Mouse (Mus musculus) spleen, adult 12 weeks (tissue): ENCODE data around the gene Lekr1.
"Not testable (repeated sequence)": the region's sequence is repeated elsewhere in the genome, so short reads cannot be mapped to it uniquely, and the experiment has no call there.

Experiments
- DNase-seq: peaks from one replicate; pipeline ENCODE4 v3.0.0; 2022; ENCODE audit warnings: low spot score

Lekr1 gene

DNA sequence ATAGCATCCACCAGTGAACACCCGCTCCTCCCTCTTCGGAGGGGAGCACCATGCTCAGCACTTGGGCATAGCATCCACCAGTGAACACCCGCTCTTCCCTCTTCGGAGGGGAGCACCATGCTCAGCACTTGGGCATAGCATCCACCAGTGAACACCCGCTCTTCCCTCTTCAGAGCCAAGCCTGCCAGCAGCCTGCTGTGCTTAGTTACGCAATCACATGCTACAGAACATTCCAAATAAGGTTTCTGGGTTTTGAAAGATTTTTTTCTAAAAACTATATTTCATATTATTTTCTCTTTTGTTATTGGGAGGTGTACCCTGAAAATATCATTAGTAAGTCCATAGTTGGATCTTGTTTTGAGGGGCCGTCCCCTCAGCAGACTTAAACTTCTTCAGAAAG is 103.6 kb downstream of the Lekr1 start:
- not testable (repeated sequence) for DNase-seq

DNA sequence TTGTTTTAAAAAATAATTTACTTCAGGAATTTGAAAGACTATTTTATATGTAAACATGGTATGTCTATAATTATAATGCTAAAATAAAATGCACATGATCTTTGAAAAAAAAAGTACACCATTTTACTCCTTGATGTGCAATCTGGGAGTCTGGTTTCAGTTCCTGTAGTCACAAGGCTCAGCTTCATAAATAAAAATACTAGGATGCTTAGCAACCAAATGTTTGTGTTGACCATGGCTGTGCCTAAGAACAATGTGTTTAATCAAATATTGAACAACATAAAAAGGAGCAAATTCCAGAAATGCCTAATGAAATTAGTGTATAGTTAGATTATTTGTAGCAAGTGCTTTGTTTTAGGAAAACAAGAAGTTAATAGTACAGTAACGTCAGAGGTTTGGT is 107.9 kb downstream of the Lekr1 start:
- DNase-seq, result no peak

GRCm38 (mm10) chr3:65775096-65775495 is 109.1 kb downstream of the Lekr1 start:
- no peak for DNase-seq

DNA sequence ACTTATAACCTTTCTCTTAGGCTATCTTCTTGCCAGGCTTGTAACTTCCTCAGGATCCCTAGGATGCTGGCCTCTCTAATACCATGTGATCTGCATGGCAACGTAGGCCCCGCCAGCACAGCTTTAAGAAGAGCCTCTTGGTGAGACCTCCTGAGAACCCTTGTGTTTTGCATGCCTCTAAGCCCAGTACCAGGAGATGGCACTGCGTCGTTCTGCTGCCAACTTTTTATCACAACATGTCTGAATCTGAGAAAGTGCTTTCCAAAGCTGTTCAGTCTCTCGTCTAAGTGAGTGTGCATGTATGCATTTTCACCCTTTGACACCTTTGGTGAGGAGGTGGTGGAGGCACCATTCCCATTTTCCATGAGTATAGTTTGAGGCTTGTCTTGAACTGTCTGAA is 116.2 kb downstream of the Lekr1 start:
- DNase-seq, result no peak

- DNase-seq, result no peak
Observed at GRCm38 (mm10) chr3:65790076-65790685, 124.2 kb downstream of the Lekr1 start.

- no peak for DNase-seq
Observed at GRCm38 (mm10) chr3:65793561-65793960, 127.5 kb downstream of the Lekr1 start.

DNA sequence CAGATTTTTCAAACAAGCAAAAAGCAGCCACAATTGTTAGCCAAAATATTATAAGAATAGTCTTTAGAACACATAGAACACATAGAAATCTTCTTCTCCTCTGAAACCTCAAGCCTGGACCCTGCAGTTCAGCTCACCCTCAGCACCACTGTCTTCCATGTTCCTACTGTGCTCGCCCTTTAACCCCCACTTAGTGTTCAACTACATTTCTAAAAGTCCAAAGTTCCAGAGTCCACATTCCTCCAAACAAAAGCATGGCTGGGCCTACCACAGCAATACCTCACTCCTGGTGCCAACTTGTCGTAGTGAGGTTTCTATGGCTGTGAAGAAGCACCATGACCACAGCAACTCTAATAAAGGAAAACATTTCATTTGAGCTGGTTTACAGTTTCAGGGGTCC is 128.7 kb downstream of the Lekr1 start:
- no peak for DNase-seq

GRCm38 (mm10) chr3:65797345-65798137 is 131.5 kb downstream of the Lekr1 start:
- no peak for DNase-seq

GRCm38 (mm10) chr3:65800962-65801361 is 134.9 kb downstream of the Lekr1 start:
- DNase-seq, result no peak

DNA sequence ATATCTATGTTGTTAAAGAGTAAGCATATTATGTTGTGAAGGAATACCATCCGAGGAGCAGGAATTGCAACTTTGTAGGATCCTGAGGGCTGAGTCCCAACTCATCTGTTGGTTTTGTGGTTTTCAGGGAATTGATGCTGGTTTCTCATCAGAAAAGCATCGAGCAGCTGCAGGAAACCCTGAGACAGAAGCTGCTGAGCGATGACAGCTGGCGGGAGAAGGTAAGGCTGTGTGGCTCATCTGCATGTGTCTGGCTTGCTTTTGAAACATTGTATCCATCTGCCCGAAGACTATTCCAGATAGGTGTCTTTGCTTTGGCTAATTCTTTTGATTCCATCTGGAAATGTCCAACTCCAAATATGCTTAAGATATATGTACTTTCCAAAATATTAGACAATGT is 136.2 kb downstream of the Lekr1 start:
- DNase-seq, result no peak

- DNase-seq, result no peak
Observed at GRCm38 (mm10) chr3:65802868-65803267, 136.8 kb downstream of the Lekr1 start.

DNA sequence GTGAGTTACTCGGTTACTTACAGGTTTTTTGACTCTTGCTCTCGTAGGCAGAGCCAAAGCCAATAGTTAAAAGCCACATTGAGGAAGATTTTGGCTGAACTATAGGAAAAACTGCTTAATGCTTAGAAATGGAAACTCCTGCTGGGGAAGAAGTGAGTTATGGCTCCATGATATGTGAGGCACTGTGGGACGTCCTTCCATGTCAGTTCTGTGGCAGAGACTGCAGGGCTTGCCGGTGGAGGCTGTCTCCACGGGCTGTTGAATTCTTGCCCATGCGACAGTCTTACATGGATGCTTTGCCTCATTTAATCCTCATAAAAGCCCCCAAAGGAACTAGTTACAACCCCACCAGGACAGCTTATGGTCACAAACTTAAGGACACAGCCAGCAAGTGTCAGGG is 148.9 kb downstream of the Lekr1 start:
- no peak for DNase-seq

DNA sequence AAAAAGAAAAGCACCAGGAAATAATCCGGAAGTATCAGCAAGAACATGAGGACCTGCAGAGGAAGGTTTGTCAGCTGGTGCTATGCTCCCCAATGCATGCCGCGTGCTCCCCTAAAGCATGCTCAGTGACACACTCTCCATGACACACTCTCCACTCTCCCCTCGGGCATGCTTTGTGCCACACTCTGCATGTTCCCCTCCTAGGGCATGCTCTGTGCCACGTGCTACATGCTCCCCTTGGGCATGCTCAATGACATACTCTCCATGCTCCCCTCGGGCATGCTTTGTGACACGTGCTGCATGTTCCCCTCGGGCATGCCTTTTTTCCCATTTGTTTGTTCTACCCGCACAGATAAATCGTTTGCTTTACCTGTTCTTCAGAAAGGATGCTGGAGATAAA is 150.0 kb downstream of the Lekr1 start:
- no peak for DNase-seq

- DNase-seq, result no peak
Observed at GRCm38 (mm10) chr3:65818597-65818996, 152.6 kb downstream of the Lekr1 start.

DNA sequence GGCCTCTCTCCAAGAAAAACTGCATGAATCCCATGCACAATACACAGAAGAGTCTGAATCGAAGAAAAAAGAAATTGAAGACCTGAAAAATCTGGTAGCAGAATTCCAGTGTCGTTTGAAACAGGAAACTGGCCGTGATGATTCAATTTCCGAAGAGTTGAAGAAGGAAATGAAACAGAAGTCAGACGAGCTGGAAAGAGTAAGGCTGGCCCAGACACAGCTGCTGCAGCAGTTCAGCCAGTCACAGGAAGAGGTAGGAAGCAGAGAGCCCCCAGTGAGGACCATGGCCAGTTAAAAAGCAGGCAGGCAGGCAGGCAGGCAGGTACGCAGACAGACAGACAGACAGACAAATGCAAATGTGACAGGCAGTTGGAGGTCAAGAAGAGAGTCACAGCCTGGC is 153.8 kb downstream of the Lekr1 start:
- DNase-seq, result no peak

- DNase-seq, result no peak
Observed at GRCm38 (mm10) chr3:65824886-65825285, 158.9 kb downstream of the Lekr1 start.

- DNase-seq, result no peak
Observed at GRCm38 (mm10) chr3:65826716-65827115, 160.7 kb downstream of the Lekr1 start.

DNA sequence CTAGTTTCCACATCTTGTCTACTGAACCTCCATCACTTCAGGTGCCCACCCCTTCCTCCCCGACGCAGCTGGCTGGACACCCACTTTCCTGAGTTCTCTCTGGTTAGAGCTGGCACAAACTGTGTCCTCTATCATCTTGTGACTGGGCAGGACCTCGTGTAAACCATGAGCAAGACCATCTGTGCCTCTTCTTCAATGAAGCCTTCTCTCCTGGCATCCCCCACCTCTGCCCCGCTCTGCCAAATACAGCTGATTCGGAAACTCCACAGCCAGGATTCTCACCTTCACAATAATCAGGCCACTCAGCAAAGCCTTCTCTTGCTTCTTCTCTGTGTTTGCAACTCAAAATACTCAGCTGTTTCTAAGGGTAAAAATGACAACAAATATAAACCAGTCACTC is 161.4 kb downstream of the Lekr1 start:
- no peak for DNase-seq

DNA sequence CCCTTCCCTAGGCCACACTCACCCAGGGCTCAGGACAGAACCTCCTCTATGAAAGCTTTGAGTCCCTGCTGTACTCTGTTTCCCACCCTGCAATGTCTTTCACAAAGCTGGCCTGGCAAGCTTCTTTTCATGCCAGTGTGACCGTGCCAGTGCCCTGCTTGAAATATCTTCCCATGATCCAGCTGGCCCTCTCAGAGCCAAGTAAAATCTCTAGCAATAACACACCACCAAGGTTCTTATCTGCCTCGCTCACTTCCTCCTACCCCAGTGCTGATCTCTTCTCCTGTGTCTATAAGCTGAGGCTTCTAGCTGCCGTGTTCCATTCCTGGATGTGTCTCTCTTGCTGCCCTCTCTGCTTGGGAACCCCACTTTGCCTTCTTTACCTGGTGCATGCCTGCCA is 162.0 kb downstream of the Lekr1 start:
- DNase-seq, result no peak

DNA sequence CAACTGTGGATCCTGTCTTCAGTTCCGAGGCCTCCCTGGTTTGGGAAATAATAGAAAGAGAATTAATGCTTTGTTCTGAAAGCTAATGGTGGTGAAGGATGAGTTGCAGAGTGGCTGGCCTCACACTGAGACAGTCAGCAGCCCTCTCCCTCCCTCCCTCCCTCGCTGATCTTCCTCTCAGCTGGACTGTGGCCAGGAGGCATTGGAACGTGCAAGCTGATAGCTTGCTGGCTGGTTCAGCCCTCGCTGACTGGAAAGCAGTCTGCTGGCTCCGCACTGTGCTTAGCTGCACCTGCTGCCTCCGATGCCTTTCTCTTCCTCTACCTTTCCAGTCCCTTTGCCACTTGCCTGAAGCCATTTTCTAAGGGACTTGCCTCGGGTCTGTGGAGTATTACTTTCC is 163.2 kb downstream of the Lekr1 start:
- no peak for DNase-seq

DNA sequence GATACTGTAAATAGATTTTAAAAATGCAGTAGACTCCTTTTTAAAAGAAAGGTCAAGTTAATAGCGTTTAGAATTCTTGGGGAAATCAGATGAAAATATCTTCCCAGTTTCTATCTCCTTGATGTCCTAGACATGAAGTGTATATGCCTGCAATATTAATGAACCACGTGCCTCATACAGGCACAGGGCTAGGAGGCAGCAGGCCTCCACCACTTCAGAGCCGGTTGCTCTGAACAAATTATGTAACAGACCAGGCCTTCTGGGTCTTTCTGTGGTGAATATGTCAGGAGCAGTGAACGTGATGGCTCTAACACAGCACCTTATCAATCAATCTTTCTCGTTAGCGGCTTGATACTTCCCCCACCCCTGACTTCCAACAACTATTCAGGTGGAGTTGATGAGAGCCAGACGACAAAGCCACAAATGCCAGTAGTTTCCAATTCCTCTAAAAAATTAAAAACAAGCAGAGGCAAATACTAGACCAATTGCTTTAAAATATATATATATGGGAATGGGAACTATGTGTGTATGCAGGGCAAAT is 164.0 kb downstream of the Lekr1 start:
- no peak for DNase-seq

DNA sequence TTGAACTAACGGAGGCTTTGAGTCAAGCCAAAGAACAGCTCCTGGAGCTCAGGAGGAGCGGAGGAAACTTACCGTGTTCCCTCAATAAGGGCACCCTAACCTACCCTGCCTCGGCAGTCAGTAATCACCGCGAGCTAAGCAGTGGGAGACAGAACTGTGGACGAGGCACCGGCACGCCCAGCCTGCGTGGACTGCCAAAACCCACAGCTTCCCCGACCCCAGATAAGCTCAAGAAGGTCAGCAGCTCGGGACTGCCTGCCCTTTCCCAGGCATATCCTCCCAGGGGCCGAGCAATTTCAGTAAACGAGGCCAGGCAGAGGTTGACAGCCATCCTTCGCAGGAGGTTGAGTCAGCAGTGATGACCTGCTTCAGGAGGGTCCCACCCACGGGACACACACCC is 164.8 kb downstream of the Lekr1 start:
- DNase-seq, result no peak

GRCm38 (mm10) chr3:65832398-65832797 is 166.4 kb downstream of the Lekr1 start:
- DNase-seq, result no peak

DNA sequence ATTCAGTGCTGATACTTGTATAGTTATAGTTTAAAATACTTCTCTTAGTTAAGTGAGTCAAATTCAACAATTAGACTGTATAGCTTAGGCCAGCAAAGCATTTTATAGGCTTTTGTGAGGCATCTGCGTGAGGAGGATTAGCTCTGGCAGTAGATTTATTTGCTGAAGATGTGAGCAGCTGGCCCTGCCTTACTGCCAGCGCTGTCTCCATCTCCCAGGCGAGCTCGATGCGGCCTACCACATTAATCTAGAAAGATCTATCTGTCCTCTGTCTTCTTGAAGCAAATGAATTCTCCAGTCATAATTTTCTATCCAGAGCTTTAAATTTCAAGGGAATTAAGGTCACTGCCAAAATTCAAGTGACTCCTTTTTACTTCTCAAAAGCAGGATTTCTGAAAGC is 170.4 kb downstream of the Lekr1 start:
- DNase-seq, result no peak
